Mouse (Mus musculus): ENCODE results near the gene Zp2. TPM values are rescaled to one million over a fixed set of nuclear protein-coding genes. Genes with fewer than 3 reads are reported as not detected.

Gene Zp2
- polyA plus RNA-seq (2015; fragmentation: Nextera tagmentation; extraction: Ambion mirVana), result 0.17 and 0.19 TPM in 2 replicates

DNA sequence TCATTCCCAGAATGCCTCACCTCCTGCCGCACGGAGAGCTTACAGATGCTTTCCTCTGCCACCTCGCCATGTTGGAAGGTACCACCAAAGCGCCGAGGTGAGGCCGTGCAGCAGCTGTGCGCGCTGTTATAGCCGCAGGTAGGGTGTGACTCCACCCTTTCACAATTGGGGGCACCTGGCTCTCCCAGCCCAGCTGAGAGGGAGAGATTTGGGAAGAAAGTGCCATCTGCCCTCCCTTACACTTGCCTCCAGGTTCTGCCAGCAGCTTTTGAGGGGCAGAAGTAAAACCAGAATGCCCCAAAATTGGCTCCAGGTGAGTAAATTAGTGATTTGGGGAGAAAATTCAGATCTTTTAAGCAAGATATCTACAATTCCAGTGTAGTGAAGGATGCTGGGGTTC is at the start of gene Zp2:
Zp2 (minus strand) TSS at position 101 of the 400 bp plus-strand sequence.
- no peak for ATAC-seq (replicated peaks; ENCODE audit: low FRiP score)
- no peak within 1 kb of the TSS for H3K27ac ChIP-seq
- H3K4me3 ChIP-seq (replicated peaks), result no peak within 1 kb of the TSS
- no peak within 1 kb of the TSS for H3K9ac ChIP-seq
- H3K9me3 ChIP-seq (replicated peaks), result no peaks in the 10 kb centered on the region
- H3K4me1 ChIP-seq, result no peaks in the 10 kb centered on the region
- no peaks in the 10 kb centered on the region for H3K27me3 ChIP-seq
- 84% methylated on average over 9 of the region's 9 CpGs for WGBS
- no peaks in the 10 kb centered on the region for H3K36me3 ChIP-seq
- H3K4me2 ChIP-seq, result no peak within 1 kb of the TSS

DNA sequence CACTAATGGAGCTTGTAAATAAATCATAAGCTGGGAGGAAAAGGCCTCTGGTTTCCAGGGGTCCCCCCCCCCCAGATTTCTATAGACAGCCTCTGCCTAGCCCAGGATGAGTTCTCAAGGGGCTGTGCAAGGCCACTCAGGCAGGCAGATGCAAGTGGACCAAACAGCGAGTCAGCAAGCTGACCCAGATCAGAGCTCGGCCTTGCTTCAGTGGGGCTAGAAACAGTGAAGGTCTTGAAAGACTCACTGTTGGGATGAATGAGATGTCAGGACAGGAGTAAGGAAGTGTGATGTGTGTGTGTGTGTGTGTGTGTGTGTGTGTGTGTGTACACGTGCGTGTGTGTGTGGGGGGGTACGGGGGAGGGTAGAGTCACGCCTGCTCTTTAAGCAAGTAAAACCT is 47.7 kb upstream of the Zp2 start:
- 79% methylated on average over 6 of the region's 6 CpGs for WGBS

DNA sequence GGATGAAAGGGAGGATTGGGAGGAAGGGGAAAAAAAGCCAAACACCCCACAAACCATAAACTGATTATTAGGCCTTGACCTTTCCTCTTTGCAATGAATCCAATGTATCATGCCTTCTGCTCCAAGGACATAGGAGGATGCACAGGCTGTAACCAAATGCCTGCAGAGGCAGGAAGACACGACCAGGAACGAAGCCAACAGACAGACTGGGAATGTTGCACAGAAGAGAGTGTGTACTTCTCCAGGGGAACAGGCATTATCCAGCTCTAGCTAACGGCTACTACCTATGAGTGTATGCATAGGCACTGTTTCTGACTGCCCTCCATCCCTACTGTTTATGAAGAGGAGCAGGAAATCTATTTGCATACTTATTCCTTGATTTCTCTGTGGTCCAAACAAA is 47.1 kb upstream of the Zp2 start:
- Histone ChIP-seq H3K36me3 (no peaks in the 10 kb centered on the region), H3K4me3 (replicated peaks) (no peak overlapping the region), H3K4me2 (no peak overlapping the region), H3K27me3 (no peaks in the 10 kb centered on the region), H3K9me3 (replicated peaks) (no peaks in the 10 kb centered on the region), H3K27ac (no peak overlapping the region), H3K9ac (no peak overlapping the region), H3K4me1 (peaks cover 9% of the 10 kb centered on the region; the same call in 1 of the 2 replicates)
- 48% methylated on average over 3 of the region's 3 CpGs for WGBS
- ATAC-seq (replicated peaks; ENCODE audit: low FRiP score), result no peak

More for the DNA sequence above, 47.7 kb upstream of the Zp2 start:
- H3K36me3 ChIP-seq, result no peaks in the 10 kb centered on the region
- peaks cover 9% of the 10 kb centered on the region; the same call in 1 of the 2 replicates for H3K4me1 ChIP-seq
- no peaks in the 10 kb centered on the region for H3K27me3 ChIP-seq
- ATAC-seq (replicated peaks; ENCODE audit: low FRiP score), result no peak
- H3K27ac ChIP-seq, result no peak overlapping the region
- H3K4me3 ChIP-seq (replicated peaks), result no peak overlapping the region
- H3K4me2 ChIP-seq, result no peak overlapping the region
- H3K9me3 ChIP-seq (replicated peaks), result no peaks in the 10 kb centered on the region
- H3K9ac ChIP-seq, result no peak overlapping the region

DNA sequence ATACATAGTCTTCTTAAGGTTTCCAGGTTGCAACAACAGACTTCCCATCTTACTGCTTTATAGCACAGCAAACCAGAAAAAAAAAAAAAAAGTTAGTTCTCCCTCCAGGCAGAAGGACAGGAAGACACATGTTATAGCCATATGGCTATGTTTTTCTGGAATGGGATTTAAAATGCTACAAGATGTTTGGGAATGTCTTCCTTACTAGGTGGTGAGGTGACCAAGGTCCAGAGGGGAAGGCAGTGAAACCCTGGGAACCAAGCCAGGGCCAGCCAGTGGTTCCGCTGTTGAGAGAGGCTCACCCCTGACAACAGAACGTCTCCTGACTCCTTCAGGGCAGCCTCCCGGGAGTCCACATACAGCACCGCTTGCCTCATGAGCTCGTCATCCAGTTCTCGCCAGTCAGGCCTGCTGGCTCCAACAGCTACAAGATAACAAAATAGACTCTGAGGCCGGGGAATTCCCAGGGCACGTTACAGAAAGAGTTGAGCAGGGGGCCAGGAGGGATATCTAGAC is 45.1 kb upstream of the Zp2 start:
- no peaks in the 10 kb centered on the region for H3K27me3 ChIP-seq
- H3K9ac ChIP-seq, result no peak overlapping the region
- H3K4me1 ChIP-seq, result peaks cover 9% of the 10 kb centered on the region; the same call in 1 of the 2 replicates
- no peak for ATAC-seq (replicated peaks; ENCODE audit: low FRiP score)
- peak overlapping the region; percentile 41; the same call in 1 of the 2 replicates for H3K27ac ChIP-seq
- H3K9me3 ChIP-seq (replicated peaks), result no peaks in the 10 kb centered on the region
- 61% methylated on average over 8 of the region's 8 CpGs for WGBS
- H3K4me2 ChIP-seq, result no peak overlapping the region
- 0 out of 2 replicates have a peak, but pooled peaks cover 3% of the 10 kb centered on the region for H3K36me3 ChIP-seq
- no peak overlapping the region for H3K4me3 ChIP-seq (replicated peaks)

DNA sequence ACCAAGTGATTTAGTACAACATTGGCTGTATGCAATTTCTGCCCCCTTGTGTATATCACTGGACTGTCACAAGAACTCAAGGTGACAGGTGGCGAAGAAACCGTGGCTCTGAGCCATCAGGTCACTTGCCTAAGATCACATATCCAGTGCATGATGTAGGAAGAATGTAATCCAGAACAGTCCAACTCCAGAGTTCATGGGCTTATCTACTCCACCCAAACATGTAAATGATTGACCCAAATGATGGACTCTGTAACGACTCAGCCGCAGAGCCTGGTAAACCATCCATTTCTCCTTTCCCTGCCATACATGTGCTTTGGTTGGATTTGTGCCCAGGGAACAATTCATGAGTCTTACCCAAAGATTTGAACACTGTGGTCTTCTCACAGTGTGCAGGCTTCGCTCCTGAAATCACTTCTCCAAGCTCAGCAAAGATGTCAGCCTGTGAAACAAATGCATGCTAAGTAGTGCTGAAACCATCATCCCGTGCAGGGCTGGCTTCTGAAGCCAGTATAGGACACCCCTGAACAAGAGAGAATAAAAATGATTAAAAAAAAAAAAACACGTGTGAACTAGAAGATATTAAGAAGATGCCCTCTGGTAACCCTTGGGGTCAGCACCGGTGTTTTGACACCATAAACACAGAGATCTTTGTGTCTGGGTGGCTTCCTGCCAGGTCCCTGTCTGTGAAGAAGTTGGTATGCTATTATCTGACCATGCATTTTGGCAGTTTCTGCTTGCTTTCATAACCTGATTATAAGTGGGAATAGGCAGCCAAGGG is 44.5 kb upstream of the Zp2 start:
- H3K4me2 ChIP-seq, result no peak overlapping the region
- peak; percentile 82 for ATAC-seq (replicated peaks; ENCODE audit: low FRiP score)
- 0 out of 2 replicates have a peak, but pooled peaks cover 3% of the 10 kb centered on the region for H3K36me3 ChIP-seq
- no peak overlapping the region for H3K9ac ChIP-seq
- WGBS, result 55% methylated on average over 8 of the region's 8 CpGs
- H3K27me3 ChIP-seq, result no peaks in the 10 kb centered on the region
- no peaks in the 10 kb centered on the region for H3K9me3 ChIP-seq (replicated peaks)
- peaks cover 9% of the 10 kb centered on the region; the same call in 1 of the 2 replicates for H3K4me1 ChIP-seq
- H3K4me3 ChIP-seq (replicated peaks), result no peak overlapping the region
- H3K27ac ChIP-seq, result peak overlapping the region; percentile 41

DNA sequence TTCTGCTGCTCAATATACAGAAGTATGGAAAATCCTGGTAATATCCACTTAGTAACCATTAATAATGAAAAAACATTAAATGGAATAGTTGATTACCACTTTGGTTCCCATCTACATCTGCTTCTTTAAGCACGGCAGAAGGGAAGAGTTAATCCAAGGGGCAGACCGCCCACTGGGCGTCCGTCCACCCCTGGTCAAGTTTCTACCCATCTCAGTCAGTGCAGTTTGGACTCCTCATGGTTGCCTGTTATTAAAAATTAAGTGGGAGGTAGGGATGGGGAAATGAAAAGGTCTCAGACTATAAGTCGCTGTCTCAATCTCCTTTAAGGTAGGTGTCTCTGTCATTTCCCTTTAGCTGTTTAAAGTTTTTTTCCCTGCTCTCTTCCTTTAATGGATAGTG is 43.9 kb upstream of the Zp2 start:
- Histone ChIP-seq H3K4me3 (replicated peaks) (no peak overlapping the region), H3K27ac (no peak overlapping the region; the same call in 1 of the 2 replicates), H3K27me3 (no peaks in the 10 kb centered on the region), H3K4me2 (no peak overlapping the region), H3K9me3 (replicated peaks) (no peaks in the 10 kb centered on the region), H3K4me1 (peaks cover 9% of the 10 kb centered on the region; the same call in 1 of the 2 replicates), H3K9ac (no peak overlapping the region), H3K36me3 (0 out of 2 replicates have a peak, but pooled peaks cover 3% of the 10 kb centered on the region)
- ATAC-seq (replicated peaks; ENCODE audit: low FRiP score), result no peak
- WGBS, result 87% methylated on average over 5 of the region's 5 CpGs

DNA sequence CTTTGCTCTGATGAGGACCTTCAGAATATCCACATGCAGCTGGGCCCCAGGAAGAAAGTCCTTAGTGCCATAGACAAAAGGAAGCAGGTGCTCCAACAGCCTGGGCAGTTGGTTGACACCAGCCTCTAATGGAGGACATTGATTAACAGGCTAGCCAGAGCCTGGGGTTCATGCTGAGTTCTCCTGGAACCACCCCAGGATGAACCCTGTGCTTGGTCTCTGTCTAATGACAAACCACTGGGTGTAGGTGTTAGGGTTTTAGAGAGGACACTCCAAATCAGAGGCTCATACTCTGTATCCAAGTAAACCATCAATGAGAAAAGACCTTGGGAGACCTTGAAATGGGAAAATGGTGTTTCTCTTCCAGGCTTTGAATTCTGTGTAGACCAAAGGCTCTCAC is 37.8 kb upstream of the Zp2 start:
- Histone ChIP-seq H3K4me2 (no peak overlapping the region), H3K9me3 (replicated peaks) (no peaks in the 10 kb centered on the region), H3K27ac (no peak overlapping the region), H3K4me1 (no peaks in the 10 kb centered on the region), H3K27me3 (no peaks in the 10 kb centered on the region), H3K9ac (no peak overlapping the region), H3K36me3 (0 out of 2 replicates have a peak, but pooled peaks cover 3% of the 10 kb centered on the region), H3K4me3 (replicated peaks) (no peak overlapping the region)
- ATAC-seq (replicated peaks; ENCODE audit: low FRiP score), result no peak

DNA sequence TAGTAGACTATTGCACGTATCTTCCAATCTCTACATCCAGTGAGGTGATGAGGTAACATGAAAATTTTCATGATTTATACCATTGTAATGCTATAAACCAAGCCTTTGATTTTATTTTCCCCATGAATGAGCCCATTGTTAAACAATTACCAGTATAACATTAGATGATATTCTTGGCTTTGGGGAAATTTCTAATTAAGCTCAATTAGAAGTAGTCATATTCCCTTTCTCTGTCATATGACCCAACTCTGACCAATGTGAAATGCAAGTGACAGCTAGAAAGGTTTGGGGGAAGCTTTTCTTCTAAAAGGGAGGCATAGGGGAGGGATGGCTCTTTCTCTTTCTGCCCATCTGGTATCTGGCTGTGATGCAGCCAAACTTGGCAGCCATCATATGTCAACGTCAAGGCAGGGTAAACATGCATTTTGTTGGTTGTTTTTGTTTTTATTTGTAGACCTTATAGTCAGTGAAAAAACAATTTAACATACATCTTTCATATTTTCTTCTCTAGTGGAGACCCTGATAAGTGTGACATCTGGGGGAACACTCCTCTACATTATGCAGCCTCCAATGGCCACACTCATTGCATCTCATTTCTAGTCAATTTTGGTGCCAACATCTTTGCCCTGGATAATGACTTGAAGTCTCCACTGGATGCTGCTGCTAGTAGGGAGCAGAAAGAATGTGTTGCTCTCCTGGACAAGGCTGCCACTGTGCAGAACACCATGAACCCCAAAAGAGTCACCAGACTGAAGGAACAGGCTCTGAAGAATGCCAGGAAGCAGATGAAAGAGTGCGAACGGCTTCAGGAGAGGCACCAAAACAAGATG is 36.5 kb upstream of the Zp2 start:
- Histone ChIP-seq H3K4me3 (replicated peaks) (no peak overlapping the region), H3K27ac (no peak overlapping the region), H3K27me3 (no peaks in the 10 kb centered on the region), H3K4me1 (no peaks in the 10 kb centered on the region), H3K36me3 (0 out of 2 replicates have a peak, but pooled peaks cover 3% of the 10 kb centered on the region), H3K9ac (no peak overlapping the region), H3K4me2 (no peak overlapping the region), H3K9me3 (replicated peaks) (no peaks in the 10 kb centered on the region)
- no peak for ATAC-seq (replicated peaks; ENCODE audit: low FRiP score)
- WGBS, result 89% methylated on average over 4 of the region's 4 CpGs

DNA sequence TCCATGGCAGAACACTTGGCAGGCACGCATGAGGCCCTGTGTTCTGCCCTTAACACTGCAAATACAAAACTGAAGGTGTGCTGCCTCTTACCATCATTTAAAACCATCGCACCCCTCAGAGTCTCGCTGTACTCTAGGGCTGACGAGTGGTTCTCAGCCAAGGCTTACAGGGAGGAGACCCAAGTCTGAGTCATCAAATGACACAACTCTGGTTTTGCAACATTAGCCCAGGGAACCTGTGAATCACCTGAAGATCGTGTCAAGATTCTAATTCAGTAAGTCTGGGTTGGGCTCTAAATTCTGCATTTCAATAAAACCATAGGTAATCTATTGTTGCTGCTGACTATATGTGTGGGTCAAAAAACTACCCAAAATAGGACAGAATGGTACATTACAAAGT is 35.5 kb upstream of the Zp2 start:
- Histone ChIP-seq H3K4me2 (no peak overlapping the region), H3K27ac (no peak overlapping the region), H3K4me3 (replicated peaks) (no peak overlapping the region), H3K9ac (no peak overlapping the region), H3K4me1 (no peaks in the 10 kb centered on the region), H3K36me3 (no peaks in the 10 kb centered on the region), H3K9me3 (replicated peaks) (no peaks in the 10 kb centered on the region), H3K27me3 (no peaks in the 10 kb centered on the region)
- 85% methylated on average over 5 of the region's 5 CpGs for WGBS
- ATAC-seq (replicated peaks; ENCODE audit: low FRiP score), result no peak

DNA sequence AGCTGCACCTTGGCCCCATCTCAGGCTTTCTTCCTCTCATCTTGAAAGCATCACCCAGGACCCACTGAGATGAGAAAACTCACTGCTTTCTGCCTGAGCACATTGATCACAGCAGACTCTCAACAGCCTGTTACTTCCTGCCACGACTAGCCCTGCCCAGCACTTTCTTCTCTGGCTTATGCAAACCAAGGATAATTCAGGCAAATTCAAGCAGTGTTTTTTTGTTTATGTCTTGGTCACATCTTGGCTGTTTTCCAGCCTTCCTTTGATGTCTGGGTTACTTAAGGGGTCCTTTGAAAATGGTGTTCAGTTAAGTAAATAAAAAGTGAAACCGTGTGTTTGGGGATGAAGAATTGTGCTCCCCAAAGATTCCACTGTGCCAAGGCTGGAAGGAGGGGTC is 33.8 kb upstream of the Zp2 start:
- ATAC-seq (replicated peaks; ENCODE audit: low FRiP score), result no peak
- Histone ChIP-seq H3K4me3 (replicated peaks) (no peak overlapping the region), H3K27ac (no peak overlapping the region), H3K27me3 (no peaks in the 10 kb centered on the region), H3K4me2 (no peak overlapping the region), H3K36me3 (no peaks in the 10 kb centered on the region), H3K9ac (no peak overlapping the region), H3K4me1 (no peaks in the 10 kb centered on the region), H3K9me3 (replicated peaks) (no peaks in the 10 kb centered on the region)
- 13% methylated on average over 2 of the region's 2 CpGs for WGBS

DNA sequence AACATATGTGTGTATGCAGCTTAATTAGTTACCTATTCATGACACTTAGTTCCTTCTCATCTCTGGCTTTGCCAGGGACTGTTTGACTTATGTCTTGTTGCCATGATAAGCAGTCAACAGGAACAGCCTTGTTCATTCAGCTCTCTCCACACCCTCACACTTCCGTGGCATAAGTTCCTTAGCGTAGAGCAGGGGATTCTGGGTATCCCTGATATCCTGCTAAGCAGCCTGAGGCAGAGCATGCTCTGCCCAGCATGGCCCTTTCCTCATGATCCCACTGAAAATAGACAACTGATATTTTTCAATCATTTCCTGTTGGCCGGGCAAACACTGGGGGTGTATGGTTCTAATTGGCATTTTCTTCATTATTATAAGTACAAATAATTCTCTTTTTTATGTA is 32.5 kb upstream of the Zp2 start:
- no peak overlapping the region for H3K9ac ChIP-seq
- H3K4me1 ChIP-seq, result no peaks in the 10 kb centered on the region
- no peak overlapping the region for H3K27ac ChIP-seq
- no peaks in the 10 kb centered on the region for H3K9me3 ChIP-seq (replicated peaks)
- H3K36me3 ChIP-seq, result no peaks in the 10 kb centered on the region
- H3K4me3 ChIP-seq (replicated peaks), result no peak overlapping the region
- H3K4me2 ChIP-seq, result no peak overlapping the region
- H3K27me3 ChIP-seq, result no peaks in the 10 kb centered on the region
- no peak for ATAC-seq (replicated peaks; ENCODE audit: low FRiP score)
- WGBS, result 87% methylated on average over 3 of the region's 3 CpGs
